Comparison of ENCODE assay signal across 8 mouse cellular contexts in the genomic region with DNA sequence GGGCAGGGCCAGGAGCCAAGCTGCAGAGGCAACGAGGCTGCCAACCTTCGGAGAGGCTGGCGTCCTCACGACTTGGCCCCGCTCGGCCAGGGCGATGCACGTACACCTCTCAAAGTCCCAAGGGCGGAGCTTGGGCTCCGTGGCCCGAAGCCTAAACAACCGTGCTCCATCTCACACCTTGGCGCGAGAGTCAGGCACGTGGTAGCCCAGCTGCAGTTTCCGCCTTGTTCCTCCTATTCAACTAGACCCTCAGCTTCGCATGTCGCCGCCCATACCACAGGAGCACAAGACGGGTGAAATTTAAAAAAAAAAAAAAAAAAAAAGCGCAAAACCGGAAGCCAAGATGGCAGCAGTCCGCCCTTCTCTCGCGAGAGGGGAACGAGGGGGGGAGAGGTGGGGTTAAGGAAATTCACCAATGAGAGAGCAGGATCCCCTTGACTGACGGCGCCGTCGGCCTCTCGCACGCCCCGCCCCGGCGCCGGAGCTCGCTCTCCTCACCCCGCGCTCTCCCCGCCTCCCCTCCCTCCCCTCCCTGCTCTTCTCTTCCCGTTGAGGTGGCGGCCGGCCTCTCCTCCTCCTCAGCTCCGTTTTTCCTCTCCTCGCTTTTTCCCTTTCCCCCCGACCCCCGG. TPM values are rescaled to one million over a fixed set of nuclear protein-coding genes. Genes with fewer than 3 reads are reported as not detected.
DNase-seq lines count a peak whose midpoint lies in the region; ATAC-seq and TF ChIP-seq lines count a peak whose summit lies in the region.

A gene (plus strand): TSS at position 470 of the 629 bp plus-strand sequence.

- H3K4me3 ChIP-seq in gastrocnemius, adult 2 months = peak within 1 kb of the TSS; percentile 92
- H3K4me3 ChIP-seq in hindbrain, postnatal 0 days (ENCODE audit: low read length) = peak within 1 kb of the TSS; percentile 99
- peak within 1 kb of the TSS; percentile 92 for H3K4me3 ChIP-seq in left cerebral cortex, adult 2 months

- peak; percentile 87 for DNase-seq in WW6 (ENCODE audit: low read depth, low spot score)
- DNase-seq in cerebellum, postnatal 4 days (ENCODE audit: low spot score in 2 of 2) = peak; percentile 93 to 97
- DNase-seq in gastrocnemius, adult 2 months = peak; percentile 97
- DNase-seq in hindbrain, postnatal 0 days (ENCODE audit: low spot score) = peak; percentile 98
- DNase-seq in left cerebral cortex, adult 2 months (ENCODE audit: extremely low spot score in 1 of 2, low spot score in 2 of 2) = peak; percentile 93 to 95
- DNase-seq in right cerebral cortex, adult 2 months (ENCODE audit: low spot score in 2 of 2) = peak; percentile 89 to 92
- peak; percentile 95 for DNase-seq in urinary bladder, postnatal 14 days (ENCODE audit: low spot score)

- H3K36me3 ChIP-seq in hindbrain, postnatal 0 days (ENCODE audit: insufficient read depth, low read length) = no peaks in the 10 kb centered on the region

- peak within 1 kb of the TSS; percentile 97 for H3K9ac ChIP-seq in hindbrain, postnatal 0 days (replicated peaks; ENCODE audit: low read length)

- H3K9me3 ChIP-seq in hindbrain, postnatal 0 days (ENCODE audit: low read length) = no peaks in the 10 kb centered on the region

- 1% methylated on average over 28 of the region's 47 CpGs for WGBS in hindbrain, postnatal 0 days

- TF ChIP-seq CTCF in gastrocnemius, adult 2 months (IDR thresholded peaks at IDR 0.05) = no peak
- no peak for TF ChIP-seq CTCF in hindbrain, postnatal 0 days (IDR thresholded peaks at IDR 0.05; ENCODE audit: low read depth)
- no peak for TF ChIP-seq CTCF in left cerebral cortex, adult 2 months (IDR thresholded peaks at IDR 0.05)

- intact Hi-C loops in gastrocnemius, adult 2 months (cut with DNase I) = loop anchor here (2.0 to 10.0 kb wide), 2 partner anchors 73 to 357 kb away; a partner anchor contains a TSS
- intact Hi-C loops in left cerebral cortex, adult 2 months (cut with DNase I) = loop anchor here (2.0 to 5.0 kb wide), 3 partner anchors 60 to 130 kb away; a partner anchor contains a TSS

- H3K4me2 ChIP-seq in hindbrain, postnatal 0 days (ENCODE audit: low read depth, low read length) = peak within 1 kb of the TSS; percentile 87

- peak within 1 kb of the TSS; percentile 99 for H3K27ac ChIP-seq in gastrocnemius, adult 2 months
- peak within 1 kb of the TSS; percentile 100 for H3K27ac ChIP-seq in hindbrain, postnatal 0 days
- H3K27ac ChIP-seq in left cerebral cortex, adult 2 months = peak within 1 kb of the TSS; percentile 95

- peaks cover 26% of the 10 kb centered on the region for H3K4me1 ChIP-seq in hindbrain, postnatal 0 days (ENCODE audit: insufficient read depth, low read length)

- peak; percentile 98 for ATAC-seq in hindbrain, postnatal 0 days
- ATAC-seq in megakaryocyte, adult 5-6 weeks (ENCODE audit: poor library complexity, severe bottlenecking) = peak; percentile 91

- H3K27me3 ChIP-seq in hindbrain, postnatal 0 days (ENCODE audit: insufficient read depth, low read length) = no peaks in the 10 kb centered on the region

RNA-seq across cellular contexts. Expression of the gene that starts here (rescaled TPM):
- total RNA-seq in gastrocnemius, adult 2 months (2021) = 100 to 1,000 TPM; 145 to 152 TPM
- 185 and 300 TPM in 2 replicates for total RNA-seq in hindbrain, postnatal 0 days (2014; rRNA removed)
- 396 and 400 TPM in 2 replicates for polyA plus RNA-seq in hindbrain, postnatal 0 days (2015; fragmentation: Nextera tagmentation; extraction: Ambion mirVana)
- total RNA-seq in left cerebral cortex, adult 2 months (2021) = 100 to 1,000 TPM; 269 to 312 TPM
- 654 and 710 TPM in 2 replicates for total RNA-seq in megakaryocyte, adult 5-6 weeks (2015)
- total RNA-seq in megakaryocyte, adult 5-6 weeks (2017) = 551 and 553 TPM in 2 replicates

Comparison
In these comparisons a context has a peak if more than half of its experiments do, and no peak if none do; other contexts are left out.
1. Peak in every context shown above with its lines: DNase-seq, ATAC-seq, H3K4me3 ChIP-seq and H3K27ac ChIP-seq.